Mouse (Mus musculus): ENCODE measurements around the gene Ddx41.

DNA sequence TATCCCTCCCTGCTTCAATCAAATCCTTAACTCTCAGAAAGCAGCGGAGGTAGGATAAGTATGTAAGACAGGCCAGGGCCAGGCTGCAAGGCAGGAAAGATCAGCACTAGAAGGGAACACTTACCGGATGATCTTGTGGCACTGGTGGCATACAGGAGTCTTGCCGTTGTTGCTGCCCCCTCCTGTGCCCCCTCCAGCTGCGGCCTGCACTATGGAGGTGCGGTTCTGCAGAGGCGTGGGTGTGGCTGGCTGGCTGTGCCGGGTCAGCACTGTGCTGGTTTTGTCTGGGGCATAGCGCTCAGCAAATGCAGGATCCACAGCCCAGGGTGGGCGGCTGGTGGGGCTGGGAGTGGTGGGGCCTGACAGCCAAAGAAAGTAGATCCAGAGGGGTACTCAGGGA lies 30.6 kb downstream of the Ddx41 start:
- TF ChIP-seq POLR2A (IDR thresholded peaks at IDR 0.05; ENCODE audit: low read depth, low read length) (no peak), CTCF (IDR thresholded peaks at IDR 0.05; ENCODE audit: extremely low read depth, insufficient read length, insufficient replicate concordance, low read depth, low read length) (no peak)
